In genomic region chr3:142561045-142561646, GRCm38 (mm10) we compare ENCODE assay signal across 12 mouse cellular contexts. TPM values are rescaled to one million over a fixed set of nuclear protein-coding genes. Genes with fewer than 3 reads are reported as not detected.
DNase-seq lines count a peak whose midpoint lies in the region; ATAC-seq and TF ChIP-seq lines count a peak whose summit lies in the region.
"Had no signal": no experiment of that assay in that cellular context is flagged by ENCODE, and none has a peak within 500 bp of the region (broad histone marks: within the 10 kb centered on the region; RNA-seq: fewer than 3 reads in every experiment).

No protein-coding gene starts in this region.

- no peaks in the 10 kb centered on the region for H3K27me3 ChIP-seq in liver, postnatal 0 days (ENCODE audit: insufficient read depth, low read length)
- no peaks in the 10 kb centered on the region for H3K27me3 ChIP-seq in limb, embryonic 10.5 days (ENCODE audit: low read depth, poor library complexity, severe bottlenecking)
- H3K27me3 ChIP-seq: embryonic facial prominence, embryonic 15.5 days; hindbrain, embryonic 12.5 days had no signal

- peaks cover 20% of the 10 kb centered on the region for H3K4me1 ChIP-seq in bone marrow macrophage, adult 2 months (ENCODE audit: control insufficient read depth, insufficient read depth, low read length)
- H3K4me1 ChIP-seq in liver, postnatal 0 days (ENCODE audit: insufficient read depth), result 0 out of 2 replicates have a peak, but pooled peaks cover 3% of the 10 kb centered on the region
- peaks cover 9% of the 10 kb centered on the region for H3K4me1 ChIP-seq in limb, embryonic 10.5 days
- H3K4me1 ChIP-seq: embryonic facial prominence, embryonic 15.5 days had no signal

- H3K4me2 ChIP-seq in liver, postnatal 0 days (ENCODE audit: low read depth, low read length), result peak overlapping the region; percentile 65

- H3K36me3 ChIP-seq in liver, postnatal 0 days (replicated peaks; ENCODE audit: insufficient read depth, low read length), result no peaks in the 10 kb centered on the region
- no peaks in the 10 kb centered on the region for H3K36me3 ChIP-seq in limb, embryonic 10.5 days
- H3K36me3 ChIP-seq: embryonic facial prominence, embryonic 15.5 days; hindbrain, embryonic 12.5 days had no signal

- no peak for ATAC-seq in liver, postnatal 0 days
- no peak for ATAC-seq in erythroid progenitor cell, adult 5-6 weeks (replicated peaks; ENCODE audit: low FRiP score, poor library complexity, severe bottlenecking)

- H3K27ac ChIP-seq in layer of hippocampus, adult 2 months, result peak overlapping the region; percentile 81; the same call in 1 of the 2 replicates
- H3K27ac ChIP-seq in bone marrow macrophage, adult 2 months (ENCODE audit: insufficient read depth, low read depth, low read length), result no peak overlapping the region
- no peak overlapping the region for H3K27ac ChIP-seq in liver, postnatal 0 days (ENCODE audit: low read depth)
- H3K27ac ChIP-seq in limb, embryonic 10.5 days, result no peak overlapping the region
- no peak overlapping the region for H3K27ac ChIP-seq in left cerebral cortex, adult 2 months
- H3K27ac ChIP-seq: embryonic facial prominence, embryonic 15.5 days; hindbrain, embryonic 12.5 days had no signal

- TF ChIP-seq POLR2A in bone marrow macrophage, adult 2 months (IDR thresholded peaks at IDR 0.05; ENCODE audit: borderline replicate concordance, low read depth, low read length), result no peak

- TF ChIP-seq CTCF in layer of hippocampus, adult 2 months (conservative IDR thresholded peaks at IDR 0.05), result no peak
- no peak for TF ChIP-seq CTCF in bone marrow macrophage, adult 2 months (IDR thresholded peaks at IDR 0.05; ENCODE audit: low read depth, low read length)
- TF ChIP-seq CTCF in liver, postnatal 0 days (IDR thresholded peaks at IDR 0.05; ENCODE audit: low read depth), result no peak
- TF ChIP-seq CTCF in left cerebral cortex, adult 2 months (IDR thresholded peaks at IDR 0.05), result no peak

- TF ChIP-seq EP300 in liver, postnatal 0 days (IDR thresholded peaks at IDR 0.05; ENCODE audit: low read depth), result no peak

- peak overlapping the region; percentile 58; the same call in 1 of the 2 replicates for H3K4me3 ChIP-seq in layer of hippocampus, adult 2 months
- peak overlapping the region; percentile 62 for H3K4me3 ChIP-seq in bone marrow macrophage, adult 2 months (ENCODE audit: insufficient read depth, low read length)
- H3K4me3 ChIP-seq in liver, postnatal 0 days (ENCODE audit: low read depth, low read length), result no peak overlapping the region
- no peak overlapping the region for H3K4me3 ChIP-seq in limb, embryonic 10.5 days
- H3K4me3 ChIP-seq in left cerebral cortex, adult 2 months, result no peak overlapping the region; the same call in 1 of the 2 replicates

- H3K9me3 ChIP-seq in liver, postnatal 0 days (ENCODE audit: low read length), result no peaks in the 10 kb centered on the region
- no peaks in the 10 kb centered on the region for H3K9me3 ChIP-seq in limb, embryonic 10.5 days (replicated peaks)
- H3K9me3 ChIP-seq: embryonic facial prominence, embryonic 15.5 days; hindbrain, embryonic 12.5 days had no signal

- H3K9ac ChIP-seq in liver, postnatal 0 days (replicated peaks), result no peak overlapping the region
- H3K9ac ChIP-seq: embryonic facial prominence, embryonic 15.5 days; hindbrain, embryonic 12.5 days had no signal

- WGBS in liver, postnatal 0 days (ENCODE audit: insufficient replicate concordance), result 76% methylated on average over 14 of the region's 14 CpGs
- 86% methylated on average over 14 of the region's 14 CpGs for WGBS in limb, embryonic 10.5 days

- intact Hi-C loops in left cerebral cortex, adult 2 months (cut with DNase I), result no loop called here

- DNase-seq in layer of hippocampus, adult 2 months (ENCODE audit: low spot score in 2 of 2), result no peak
- no peak for DNase-seq in layer of hippocampus, adult 9-10 months (ENCODE audit: low spot score)
- peak; percentile 47 for DNase-seq in CD4-positive, CD25-positive, alpha-beta regulatory T cell, adult 2 months (ENCODE audit: low read depth, low spot score)
- no peak for DNase-seq in liver, postnatal 0 days
- DNase-seq in limb, embryonic 10.5 days (ENCODE audit: low spot score), result no peak
- no peak for DNase-seq in left cerebral cortex, adult 2 months (ENCODE audit: extremely low spot score in 1 of 2, low spot score in 2 of 2)

RNA-seq across cellular contexts. Expression of gene Gbp3, which starts 1.3 kb away (rescaled TPM):
- 1 to 10 TPM; 3.3 to 4.8 TPM for total RNA-seq in layer of hippocampus, adult 2 months (2021)
- 27.5 and 31.0 TPM in 2 replicates for polyA plus RNA-seq in bone marrow macrophage, adult 2 months (2012; ENCODE audit: insufficient read depth, insufficient read length, missing spikeins)
- polyA plus RNA-seq in liver, postnatal 0 days (2015; fragmentation: Nextera tagmentation; extraction: Ambion mirVana), result 3.6 and 4.0 TPM in 2 replicates
- 2.9 and 4.0 TPM in 2 replicates for total RNA-seq in erythroid progenitor cell, adult 5-6 weeks (2015; ENCODE audit: low replicate concordance)
- total RNA-seq in erythroid progenitor cell, adult 5-6 weeks (2017; ENCODE audit: low replicate concordance), result 1.8 and 10.4 TPM in 2 replicates
- 0.15 and 0.31 TPM in 2 replicates for polyA plus RNA-seq in limb, embryonic 10.5 days (2016; fragmentation: Nextera tagmentation; extraction: Ambion mirVana)
- total RNA-seq in left cerebral cortex, adult 2 months (2021), result 1 to 10 TPM; 3.2 to 5.1 TPM

RNA-seq across cellular contexts. Expression of gene Gbp7, which starts 31.0 kb away (rescaled TPM):
- 1 to 10 TPM; 2.6 to 3.3 TPM for total RNA-seq in layer of hippocampus, adult 2 months (2021)
- 18.6 and 20.4 TPM in 2 replicates for polyA plus RNA-seq in bone marrow macrophage, adult 2 months (2012; ENCODE audit: insufficient read depth, insufficient read length, missing spikeins)
- 7.1 and 7.8 TPM in 2 replicates for polyA plus RNA-seq in liver, postnatal 0 days (2015; fragmentation: Nextera tagmentation; extraction: Ambion mirVana)
- total RNA-seq in erythroid progenitor cell, adult 5-6 weeks (2015; ENCODE audit: low replicate concordance), result 15.1 and 20.9 TPM in 2 replicates
- total RNA-seq in erythroid progenitor cell, adult 5-6 weeks (2017; ENCODE audit: low replicate concordance), result 16.0 and 22.7 TPM in 2 replicates
- polyA plus RNA-seq in limb, embryonic 10.5 days (2016; fragmentation: Nextera tagmentation; extraction: Ambion mirVana), result 0.72 and 1.4 TPM in 2 replicates
- total RNA-seq in left cerebral cortex, adult 2 months (2021), result 1 to 10 TPM; 2.3 to 3.4 TPM

RNA-seq across cellular contexts. Expression of gene Gbp2b, which starts 33.5 kb away (rescaled TPM):
- not detected for total RNA-seq in layer of hippocampus, adult 2 months (2021)
- not detected in 2 replicates for polyA plus RNA-seq in bone marrow macrophage, adult 2 months (2012; ENCODE audit: insufficient read depth, insufficient read length, missing spikeins)
- 0.05 TPM in 1 of 2 replicates, not detected in the other for polyA plus RNA-seq in liver, postnatal 0 days (2015; fragmentation: Nextera tagmentation; extraction: Ambion mirVana)
- not detected in 2 replicates for total RNA-seq in erythroid progenitor cell, adult 5-6 weeks (2015; ENCODE audit: low replicate concordance)
- total RNA-seq in erythroid progenitor cell, adult 5-6 weeks (2017; ENCODE audit: low replicate concordance), result not detected in 2 replicates
- polyA plus RNA-seq in limb, embryonic 10.5 days (2016; fragmentation: Nextera tagmentation; extraction: Ambion mirVana), result not detected in 2 replicates
- not detected for total RNA-seq in left cerebral cortex, adult 2 months (2021)
- total RNA-seq: midbrain, postnatal 0 days; neutrophil, adult 5-6 weeks had no signal
- polyA plus RNA-seq: embryonic facial prominence, embryonic 15.5 days; hindbrain, embryonic 12.5 days; midbrain, postnatal 0 days had no signal

RNA-seq across cellular contexts. Expression of gene Gbp2, which starts 59.3 kb away (rescaled TPM):
- 1 to 10 TPM; 1.8 to 2.3 TPM for total RNA-seq in layer of hippocampus, adult 2 months (2021)
- 30.4 and 31.0 TPM in 2 replicates for polyA plus RNA-seq in bone marrow macrophage, adult 2 months (2012; ENCODE audit: insufficient read depth, insufficient read length, missing spikeins)
- 3.1 and 3.8 TPM in 2 replicates for polyA plus RNA-seq in liver, postnatal 0 days (2015; fragmentation: Nextera tagmentation; extraction: Ambion mirVana)
- 3.4 and 4.7 TPM in 2 replicates for total RNA-seq in erythroid progenitor cell, adult 5-6 weeks (2015; ENCODE audit: low replicate concordance)
- 4.8 and 6.0 TPM in 2 replicates for total RNA-seq in erythroid progenitor cell, adult 5-6 weeks (2017; ENCODE audit: low replicate concordance)
- polyA plus RNA-seq in limb, embryonic 10.5 days (2016; fragmentation: Nextera tagmentation; extraction: Ambion mirVana), result 0.16 TPM in 1 of 2 replicates, not detected in the other
- 1 to 10 TPM; 1.3 to 1.7 TPM for total RNA-seq in left cerebral cortex, adult 2 months (2021)

Comparison
In these comparisons a context has a peak if more than half of its experiments do, and no peak if none do; other contexts are left out.
1. H3K4me3 ChIP-seq: peak in layer of hippocampus, adult 2 months (single experiment) and bone marrow macrophage, adult 2 months (single experiment); none in liver, postnatal 0 days (single experiment), limb, embryonic 10.5 days (single experiment) and left cerebral cortex, adult 2 months (single experiment).